Mouse (Mus musculus): ENCODE results near the gene Ascc1.

Ascc1 gene

DNA sequence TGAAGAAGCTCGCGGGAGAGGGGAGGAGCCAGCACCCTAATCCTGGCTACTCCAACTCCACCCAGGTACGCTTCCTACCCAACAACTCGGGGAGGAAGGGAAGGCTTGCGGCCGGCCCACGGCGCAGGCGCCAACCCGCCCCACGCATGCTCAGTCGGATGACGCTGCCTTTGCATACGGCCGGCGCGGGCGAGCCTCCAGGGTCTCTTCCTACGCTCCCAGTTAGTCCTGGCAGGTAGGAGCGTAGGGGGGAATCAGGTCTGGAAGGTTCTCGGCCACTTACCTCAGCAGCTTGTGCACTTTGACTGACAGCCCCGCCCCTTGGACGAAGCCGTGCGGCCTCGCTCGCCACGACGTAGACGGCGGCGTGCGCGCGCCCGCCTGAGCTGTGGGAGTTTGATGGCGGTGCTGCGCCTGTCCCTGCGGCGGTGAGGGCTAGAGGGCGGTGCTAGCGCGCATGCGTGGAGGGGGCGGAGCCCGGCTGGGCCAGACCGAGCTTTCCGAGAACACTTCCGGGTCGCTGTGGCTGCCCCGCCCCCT lies at the start of gene Ascc1, which contains the start of gene Anapc16:
TSS of gene Ascc1 (plus strand) at position 133 of the 540 bp plus-strand sequence.
TSS of gene Anapc16 (minus strand) at position 463 of the 540 bp plus-strand sequence.
- DNase-seq, result peak; percentile 97

DNA sequence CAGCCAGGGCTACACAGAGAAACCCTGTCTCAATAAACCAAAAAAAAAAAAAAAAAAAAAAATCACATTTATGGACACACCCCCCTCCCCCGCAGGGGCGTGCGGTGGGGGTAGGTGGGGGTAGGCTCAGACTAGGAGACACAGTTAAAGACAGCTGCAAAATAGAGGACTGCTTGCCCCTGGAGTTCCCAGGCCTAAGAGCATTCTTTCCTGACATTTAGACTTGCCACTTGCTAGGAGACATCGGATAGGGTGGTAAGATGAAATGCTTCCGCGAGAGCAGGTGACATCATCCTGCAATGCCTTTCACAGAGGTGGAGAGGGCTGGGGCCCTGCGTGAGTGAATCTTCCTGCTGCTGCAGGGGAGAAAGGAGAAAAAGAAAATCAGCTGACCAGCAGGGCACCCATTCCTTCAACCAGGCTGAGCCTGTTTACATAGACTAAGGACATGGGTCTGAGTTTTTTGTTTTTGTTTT lies 49.0 kb upstream of the Ascc1 start:
- no peak for DNase-seq

DNA sequence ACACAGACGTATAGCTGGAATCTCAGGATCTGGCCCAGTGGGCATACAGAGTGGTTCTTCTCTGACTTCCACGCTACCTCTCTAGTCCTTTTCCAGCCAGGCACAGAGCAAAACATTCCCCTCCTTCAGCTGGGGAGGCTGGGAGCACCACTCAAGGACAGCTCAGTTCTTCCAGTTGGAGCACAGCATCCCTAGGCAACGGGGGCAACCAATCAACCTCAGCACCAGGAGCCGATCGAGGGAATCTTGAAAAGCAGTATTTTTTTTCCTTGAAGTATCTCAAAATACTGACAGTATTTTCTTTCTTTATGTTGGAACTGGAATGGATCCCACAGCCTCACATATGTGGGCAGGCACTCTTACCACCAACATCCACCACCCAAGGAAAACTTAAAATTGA lies 45.9 kb upstream of the Ascc1 start:
- DNase-seq, result no peak

DNA sequence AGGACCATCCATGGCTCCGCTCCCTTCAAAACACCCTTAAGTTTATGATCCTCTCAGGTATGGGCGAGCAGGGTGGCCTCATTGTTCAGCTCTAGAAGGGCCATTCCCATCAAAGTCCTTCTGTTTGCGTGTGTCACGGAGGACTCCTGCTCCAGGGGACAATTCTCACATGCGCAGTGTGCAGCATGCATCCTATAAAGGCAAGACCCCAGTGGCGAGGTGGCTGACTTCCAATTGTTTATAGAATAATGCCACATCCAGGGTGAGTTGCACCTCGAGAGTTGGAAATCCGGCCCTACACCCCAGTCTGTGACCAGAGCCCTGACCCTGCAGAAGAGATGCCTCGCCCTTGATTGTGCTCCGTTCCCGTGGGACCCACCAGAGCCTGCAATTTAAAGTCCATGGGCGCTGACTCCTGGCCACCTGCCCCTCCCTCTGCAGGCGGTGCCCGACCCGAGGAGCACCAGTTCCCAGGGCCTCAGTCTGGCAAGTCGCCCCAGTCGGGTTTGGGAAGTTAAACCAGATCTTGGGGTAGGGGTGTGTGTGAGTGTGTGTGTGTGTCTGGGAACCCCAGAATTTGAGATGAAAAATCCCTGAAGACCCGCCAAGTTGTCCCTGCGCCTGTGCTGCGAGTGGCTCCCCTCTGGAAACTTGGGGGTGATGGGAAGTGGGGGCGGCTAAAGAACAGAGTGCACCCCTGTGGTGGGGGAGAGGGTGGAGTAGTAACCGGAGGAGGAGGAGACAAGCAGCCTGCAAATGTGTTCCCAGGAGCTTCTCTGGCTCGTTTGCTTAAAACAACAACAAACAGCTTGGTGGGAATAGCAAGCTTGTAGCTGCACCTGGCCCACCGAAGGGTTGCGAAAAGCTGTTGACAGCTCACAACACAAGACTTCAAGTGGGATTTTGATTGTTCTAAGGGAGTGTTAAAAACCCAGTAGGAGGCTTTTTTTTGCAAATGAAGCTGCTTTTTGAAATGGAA lies 45.1 kb upstream of the Ascc1 start:
- DNase-seq, result no peak

DNA sequence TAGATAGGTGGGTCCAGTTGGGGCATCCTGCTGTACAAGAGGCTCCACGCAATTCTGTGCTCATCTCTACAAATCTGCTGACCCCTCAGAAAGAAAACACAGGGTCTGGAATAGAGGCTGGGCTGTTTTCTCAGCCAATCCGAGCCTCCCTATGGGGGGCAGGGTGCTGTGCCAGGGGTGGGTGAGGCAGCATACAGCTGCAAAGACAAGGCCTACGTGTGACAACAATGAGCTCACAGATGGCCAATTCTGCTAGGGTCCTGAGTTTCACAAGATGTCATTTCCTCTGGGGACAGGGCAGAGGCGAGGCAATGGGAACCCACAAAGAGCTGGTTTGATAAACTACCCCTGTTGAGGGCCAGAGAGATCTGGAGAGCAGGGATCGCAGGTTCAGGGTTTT lies 44.1 kb upstream of the Ascc1 start:
- DNase-seq, result no peak

DNA sequence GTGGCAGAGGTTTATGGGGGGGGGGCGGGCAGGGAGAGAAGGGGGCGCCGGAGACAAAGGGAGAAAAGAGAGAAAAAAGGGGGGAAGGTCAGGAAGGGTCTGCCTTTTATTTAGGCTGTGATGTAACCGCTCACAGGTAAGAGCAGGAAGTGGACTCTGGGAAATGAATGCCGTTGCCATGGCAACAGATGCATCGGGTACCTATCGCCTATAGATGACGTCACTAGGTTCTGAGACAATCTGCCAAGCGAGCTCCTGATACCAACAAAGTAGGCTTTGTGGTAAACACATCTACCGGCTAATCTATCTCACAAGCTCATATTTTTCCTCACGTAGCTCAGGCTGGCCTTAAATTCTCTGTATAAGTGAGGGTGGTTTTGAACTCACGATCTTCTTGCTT lies 43.1 kb upstream of the Ascc1 start:
- no peak for DNase-seq

DNA sequence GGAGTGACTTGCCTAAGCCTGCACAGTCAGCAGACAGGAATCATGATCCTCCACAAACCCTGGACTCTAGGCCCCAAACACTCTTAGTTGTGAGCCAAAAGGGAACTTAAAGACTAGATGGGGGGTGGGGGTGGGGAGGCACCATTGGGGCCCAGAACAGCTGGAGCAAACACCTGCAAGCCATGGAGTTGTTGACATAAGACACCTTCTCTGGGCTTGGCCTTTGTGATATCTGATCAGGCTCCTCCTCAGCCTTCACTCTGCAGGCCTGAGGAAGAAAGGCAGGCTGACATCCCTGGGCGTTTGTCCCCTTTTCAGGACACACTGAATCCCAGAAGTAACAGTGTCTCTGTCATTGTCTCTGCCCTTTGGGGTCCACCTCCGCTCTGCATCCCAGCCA lies 39.0 kb upstream of the Ascc1 start:
- DNase-seq, result no peak

DNA sequence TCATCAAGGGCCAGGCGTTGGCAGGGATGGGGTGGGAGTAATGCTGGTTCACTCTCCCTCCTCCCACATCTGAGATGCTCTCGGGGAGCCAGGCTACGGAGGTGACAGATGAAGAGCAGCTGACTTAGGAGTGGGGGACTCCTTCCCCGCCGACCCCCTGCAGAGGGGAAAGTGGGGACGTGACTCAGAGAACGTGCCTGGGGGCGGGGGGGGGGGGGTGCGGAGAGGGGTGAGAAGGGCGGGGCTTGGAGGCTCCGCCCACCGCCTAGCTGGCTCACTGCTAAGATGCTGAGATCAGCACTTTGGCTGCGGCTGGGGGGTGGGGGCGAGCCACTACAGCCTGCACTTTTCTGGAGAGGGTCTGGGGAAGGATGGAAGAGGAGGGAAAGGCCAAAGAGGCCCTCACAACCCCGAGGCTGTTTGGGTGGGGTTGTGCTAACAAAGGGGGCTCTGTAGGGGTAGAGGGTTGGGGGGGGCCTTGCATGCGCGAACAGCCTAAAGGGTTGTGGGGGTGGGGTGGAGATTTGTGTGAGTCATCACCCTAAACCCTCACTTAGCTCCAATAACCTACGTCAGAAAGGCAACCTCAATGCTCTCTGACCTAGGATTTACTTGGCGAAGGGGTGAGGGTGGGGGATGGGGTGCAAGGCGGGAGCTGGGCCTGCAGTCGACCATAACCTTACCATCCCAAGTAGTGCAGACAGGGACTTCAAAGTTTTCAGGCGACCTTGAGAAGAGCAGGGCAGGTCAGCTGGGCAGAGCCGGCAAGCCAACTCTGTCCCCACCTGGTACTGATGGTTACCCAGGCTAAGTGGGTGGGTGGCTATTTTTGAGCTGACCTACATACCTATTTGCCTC lies 37.9 kb upstream of the Ascc1 start:
- DNase-seq, result no peak

DNA sequence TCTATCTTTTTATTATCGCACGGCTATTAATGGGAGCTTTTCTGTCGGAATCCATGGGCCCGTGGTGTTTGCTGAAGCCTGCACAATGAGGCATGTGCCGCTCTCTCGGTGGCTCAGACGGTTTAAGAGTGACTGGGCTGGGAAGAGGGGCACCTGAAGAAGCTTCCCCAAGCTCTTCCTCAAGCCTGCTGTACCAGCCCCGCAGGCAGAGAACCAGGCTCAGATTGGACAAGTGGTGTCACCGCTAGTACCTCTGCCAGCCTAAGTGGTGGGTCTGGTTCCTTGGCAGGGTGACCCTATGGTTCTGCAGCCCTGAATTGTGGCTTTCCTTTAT lies 37.3 kb upstream of the Ascc1 start:
- no peak for DNase-seq

DNA sequence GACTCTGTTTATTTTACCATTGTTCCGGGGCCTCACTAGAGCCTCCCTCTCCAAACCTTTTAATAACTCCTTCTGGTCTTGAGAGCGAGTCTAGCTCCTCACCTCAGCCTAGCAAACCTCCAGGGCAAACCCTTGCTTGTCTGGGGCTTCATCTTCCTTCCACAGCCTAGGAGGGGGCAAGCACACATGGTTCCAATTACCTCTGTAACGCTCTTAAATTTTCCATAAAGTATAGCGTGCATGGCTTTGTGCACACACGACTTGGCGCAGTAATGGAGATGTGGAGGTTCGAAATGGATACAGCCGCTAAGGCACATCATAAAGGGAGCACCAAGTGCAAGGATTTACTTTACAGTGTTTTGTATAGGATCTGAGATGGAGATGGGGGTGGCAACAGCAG lies 36.8 kb upstream of the Ascc1 start:
- DNase-seq, result no peak

DNA sequence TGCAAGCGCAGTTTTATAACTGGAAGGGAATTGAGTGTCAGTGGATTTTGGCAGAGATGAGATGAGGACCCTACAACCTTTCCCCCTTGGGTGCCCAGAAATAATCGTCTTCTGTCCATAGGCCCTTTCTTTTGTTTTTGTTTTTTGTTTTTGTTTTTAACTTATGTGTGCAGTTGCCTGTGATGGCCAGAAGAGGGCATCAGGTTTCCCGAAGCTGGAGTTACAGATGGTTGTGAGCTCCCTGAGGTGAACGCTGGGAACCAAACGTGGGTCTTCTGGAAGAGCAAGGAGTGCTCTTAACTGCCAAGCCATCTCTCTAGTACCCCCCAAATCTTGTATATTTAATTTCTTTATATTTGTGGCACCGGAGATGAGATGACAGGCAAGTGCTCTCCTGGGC lies 35.9 kb upstream of the Ascc1 start:
- no peak for DNase-seq

DNA sequence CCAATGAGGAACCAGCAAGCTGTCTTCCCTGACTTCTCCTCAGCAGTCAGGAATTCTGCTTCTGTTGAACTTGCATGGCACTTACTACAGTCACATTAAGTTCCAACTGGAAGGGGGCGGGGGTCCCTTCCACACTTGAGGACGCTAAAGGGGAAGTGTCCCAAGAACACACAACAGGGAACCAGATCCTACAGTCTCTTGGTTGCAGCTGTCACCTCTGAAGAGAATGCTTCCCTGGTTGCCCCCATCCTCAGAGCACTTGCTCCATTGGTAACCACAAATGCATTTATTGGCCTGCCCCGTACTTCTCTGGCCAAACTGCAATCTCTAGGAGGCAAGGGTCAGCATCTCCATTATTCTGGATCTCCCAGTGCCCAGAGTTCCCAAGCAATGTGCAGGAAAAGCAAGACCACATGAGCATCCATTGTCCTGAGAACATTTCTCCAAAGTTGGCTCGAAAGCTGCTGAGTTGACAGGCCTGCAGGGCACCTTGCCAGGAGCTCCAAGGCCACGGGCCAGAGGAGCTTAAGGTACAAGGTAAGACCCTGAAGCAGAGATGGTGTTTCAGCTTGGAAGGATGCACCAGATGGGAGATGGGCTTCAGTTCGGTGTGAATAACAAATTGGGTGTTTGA lies 35.2 kb upstream of the Ascc1 start:
- peak; percentile 42 for DNase-seq

DNA sequence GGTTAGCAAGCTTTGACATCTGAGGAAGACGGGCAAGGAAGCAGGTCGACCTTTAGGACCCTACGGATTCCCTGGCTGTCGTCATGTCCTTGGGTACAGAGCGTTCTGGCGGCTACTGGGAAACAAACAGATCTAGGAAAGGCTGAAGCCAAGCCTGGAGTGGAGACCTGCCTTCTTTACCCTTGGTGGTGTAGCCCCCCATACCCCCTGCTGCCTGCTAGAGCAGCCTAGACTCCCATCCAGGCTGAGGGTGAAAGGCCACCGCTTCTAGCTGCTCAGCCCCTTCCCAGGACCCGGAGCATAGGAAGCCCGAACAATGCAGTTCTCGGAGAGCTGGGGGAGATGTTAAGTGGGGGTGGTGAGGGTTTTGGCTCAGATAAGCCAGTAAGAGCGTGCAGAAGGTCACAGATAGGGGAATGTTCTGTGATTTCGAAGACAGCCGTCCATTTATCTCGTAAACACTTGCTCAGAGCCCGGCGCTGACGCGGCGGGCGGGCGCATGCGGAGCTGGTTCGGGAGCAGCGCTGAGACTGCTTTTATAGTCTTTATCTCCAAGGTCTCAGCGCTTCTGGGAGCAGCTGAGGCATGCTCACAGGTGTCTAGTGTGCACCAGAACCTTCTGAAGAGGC lies 32.7 kb upstream of the Ascc1 start:
- DNase-seq, result peak; percentile 78

DNA sequence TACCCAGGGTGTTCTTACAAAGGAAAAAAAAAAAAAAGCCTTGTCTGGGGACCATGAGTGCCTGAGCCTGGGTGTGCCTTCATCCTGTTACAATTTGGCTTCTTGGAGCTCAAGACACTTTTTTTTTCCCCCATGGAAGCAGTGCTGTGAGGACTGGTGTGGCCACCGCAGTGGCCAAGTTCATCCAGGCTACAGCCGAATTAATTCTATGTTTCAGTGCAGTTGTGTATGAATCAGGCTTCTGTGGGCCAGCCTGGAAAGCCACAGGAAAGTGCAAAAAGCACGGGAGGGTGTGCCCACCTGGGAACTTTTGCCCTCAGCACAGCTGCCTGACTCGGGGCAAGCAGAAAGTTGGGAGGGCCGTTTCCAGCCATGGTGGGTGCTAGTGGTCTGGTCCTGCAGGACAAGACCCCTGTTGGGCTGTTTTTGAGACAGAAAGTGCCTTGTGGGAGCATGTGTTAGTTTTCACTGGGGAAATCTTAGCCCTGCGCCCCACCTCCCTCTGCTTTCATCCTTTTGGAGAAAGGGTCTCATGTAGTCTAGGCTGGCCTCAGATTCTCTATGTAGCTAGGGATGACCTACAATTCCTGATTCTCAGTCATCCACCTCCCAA lies 32.0 kb upstream of the Ascc1 start:
- DNase-seq, result peak; percentile 39

DNA sequence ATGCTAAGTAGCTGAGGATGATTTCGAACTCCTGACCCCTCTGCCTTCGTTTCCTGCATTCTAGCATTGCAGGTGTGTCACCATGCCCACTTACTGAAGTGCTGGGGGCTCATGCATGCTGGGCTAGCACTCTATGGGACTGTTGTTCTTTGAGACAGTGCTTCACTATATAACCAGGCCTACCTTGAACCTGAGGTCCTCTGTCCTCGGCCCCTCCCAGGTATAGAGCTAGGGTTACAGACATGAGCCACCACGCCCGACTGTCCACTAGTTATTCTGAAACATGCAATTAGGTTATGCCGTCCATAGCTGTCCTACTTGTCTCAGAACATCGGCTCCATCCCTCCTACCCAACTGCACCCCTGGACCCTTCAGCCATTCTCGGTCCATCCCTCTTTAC lies 30.8 kb upstream of the Ascc1 start:
- DNase-seq, result no peak

DNA sequence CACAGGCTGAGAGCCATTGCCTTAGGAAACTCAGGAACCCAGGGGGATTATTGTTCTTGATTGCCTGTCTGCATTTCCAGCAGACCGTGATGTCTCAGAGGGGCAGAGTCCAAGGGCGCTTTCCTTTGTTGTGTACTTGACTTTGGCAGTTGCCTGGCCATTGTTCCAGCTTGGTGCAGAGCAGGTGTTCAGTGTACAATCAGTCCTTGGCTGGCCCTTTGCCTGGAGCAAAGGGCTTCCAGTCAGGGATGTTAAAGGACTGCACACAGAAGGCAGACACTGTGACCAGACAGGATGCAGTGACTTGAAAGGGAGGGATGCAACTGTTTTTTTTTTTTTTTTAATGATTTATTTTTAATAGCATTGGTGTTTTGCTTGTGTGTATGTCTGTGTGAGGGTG lies 30.1 kb upstream of the Ascc1 start:
- no peak for DNase-seq

DNA sequence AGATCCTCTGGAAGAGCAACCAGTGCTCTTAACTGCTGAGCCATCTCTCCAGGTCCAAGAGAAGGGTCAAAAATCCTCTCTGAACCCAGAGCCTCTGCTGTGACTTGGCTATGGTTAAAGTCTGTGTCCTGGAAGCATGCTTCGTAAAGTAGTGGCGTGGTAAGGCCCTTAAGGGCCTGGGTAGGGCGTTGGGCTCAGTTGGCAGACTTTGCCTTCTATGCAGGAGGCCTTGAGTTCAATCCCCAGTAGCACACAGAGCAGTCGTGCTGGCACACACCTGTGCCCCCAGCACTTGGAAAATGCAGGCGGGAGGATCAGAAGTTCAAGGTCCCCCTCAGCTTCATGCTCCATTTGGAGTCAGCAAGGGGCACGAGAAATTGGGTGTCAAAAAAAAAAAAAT lies 29.6 kb upstream of the Ascc1 start:
- no peak for DNase-seq

DNA sequence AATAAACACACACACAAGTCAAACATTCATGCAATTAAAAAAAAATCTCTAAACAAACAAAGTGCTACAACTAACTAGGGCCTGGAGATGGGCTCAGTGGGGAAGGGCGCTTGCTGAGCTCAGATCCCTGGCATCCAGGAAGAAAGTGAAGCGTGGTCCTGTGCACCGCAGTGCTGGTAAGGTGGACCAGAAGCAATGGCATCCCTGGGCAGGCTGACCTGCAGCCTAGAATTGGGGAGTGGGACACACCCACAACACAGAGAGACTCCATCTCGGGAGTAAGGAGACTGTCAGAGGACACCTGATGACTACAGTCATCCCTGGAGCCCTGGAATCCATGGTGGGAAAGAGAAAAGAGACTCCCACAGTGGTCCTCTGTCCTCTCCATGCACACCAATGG lies 29.2 kb upstream of the Ascc1 start:
- no peak for DNase-seq

DNA sequence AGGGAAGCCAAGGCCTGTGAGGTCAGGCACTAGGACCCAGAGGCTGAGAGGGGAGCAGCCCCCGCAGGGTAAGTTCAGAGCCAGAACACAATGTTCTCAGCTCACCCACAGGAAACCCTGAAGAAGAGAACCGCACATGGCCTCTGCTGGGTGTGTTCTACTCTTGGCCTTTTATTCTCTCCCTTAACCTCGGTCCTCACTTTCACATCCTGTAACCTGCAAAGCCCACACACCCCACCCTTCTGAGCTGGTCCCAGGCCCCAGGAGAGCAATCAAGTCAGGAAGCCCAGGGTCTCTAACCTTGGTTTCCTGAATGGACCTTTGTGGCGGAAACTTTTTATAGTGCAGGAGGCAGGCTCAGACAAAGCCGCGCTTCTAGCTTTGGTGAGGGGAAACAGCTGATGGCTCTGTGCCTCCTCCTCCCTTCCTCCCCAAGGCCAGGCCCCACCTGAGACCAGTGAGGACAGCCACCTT lies 28.4 kb upstream of the Ascc1 start:
- DNase-seq, result no peak

DNA sequence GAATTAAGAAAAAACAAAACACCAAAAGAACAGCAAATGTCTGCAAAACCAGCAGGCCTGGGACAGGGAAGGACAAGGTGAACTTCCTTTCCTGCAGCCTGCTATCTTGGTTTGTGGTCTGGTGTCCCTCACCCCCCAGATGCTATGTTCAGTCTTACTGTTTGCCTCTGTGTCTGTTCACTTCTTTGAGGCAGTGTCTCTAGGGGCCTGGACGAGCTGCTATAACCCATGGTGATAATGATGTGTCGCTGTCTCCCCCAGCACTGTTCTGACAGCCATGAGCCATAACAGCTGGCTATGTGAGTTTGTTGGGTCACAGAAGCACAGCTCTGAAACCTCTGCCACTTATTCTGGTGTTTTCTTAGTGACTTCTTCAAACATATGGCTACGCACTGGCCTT lies 27.8 kb upstream of the Ascc1 start:
- no peak for DNase-seq

DNA sequence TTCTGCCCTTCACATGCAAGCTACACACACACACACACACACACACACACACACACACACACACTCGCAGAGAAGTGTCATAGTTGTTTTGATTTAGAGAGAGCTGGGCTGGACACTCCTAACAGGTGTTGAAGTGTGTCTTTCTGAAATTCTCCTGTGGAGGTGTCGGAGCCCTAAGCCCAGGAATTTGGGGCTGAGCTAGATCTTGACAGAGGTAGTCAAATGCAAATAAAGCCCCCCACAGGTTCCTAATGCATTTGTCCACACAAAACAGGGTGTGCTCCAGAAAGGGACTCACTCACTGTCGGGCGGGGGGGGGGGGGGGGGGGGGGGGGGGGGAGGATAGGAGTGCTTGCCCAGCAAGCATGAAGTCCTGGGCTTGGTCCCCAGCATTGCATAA lies 25.5 kb upstream of the Ascc1 start:
- no peak for DNase-seq
